Mouse (Mus musculus) small intestine, adult 2 months (tissue): ENCODE measurements at regions not wholly inside any gene's neighbourhood (a gene's known extent, or its start where the extent isn't known, plus 50 kb on each side); places are given as distances from the start of the nearest gene placed in this dataset.

Experiments used
- CTCF ChIP-seq: fragments of 200-500 bp; IDR thresholded peaks from 2 replicates; pipeline ENCODE4 v1.5.1; 2012; ENCODE audit warnings: low read depth, mild to moderate bottlenecking, control low read depth, inconsistent platforms, low read length, moderate library complexity, mixed read lengths; ENCODE audit not compliant: insufficient replicate concordance, insufficient read length; ENCODE audit errors: extremely low read depth
- POLR2A ChIP-seq: fragments of 200-500 bp; IDR thresholded peaks from 2 replicates; pipeline ENCODE4 v1.6.1; 2012; ENCODE audit warnings: low read depth, mild to moderate bottlenecking, control low read depth, inconsistent platforms, low read length, moderate library complexity

- no peak for TF ChIP-seq CTCF
- no peak for TF ChIP-seq POLR2A
Measured at GRCm38 (mm10) chr16:77759997-77760396, 158.1 kb upstream of the Gm11146 start.
